Mouse (Mus musculus) kidney, postnatal 0 days (tissue): Measurements from ENCODE around the gene ccdc198. TPM values are rescaled to one million over a fixed set of nuclear protein-coding genes. Genes with fewer than 3 reads are reported as not detected.
"Not testable (repeated sequence)": the region's sequence is repeated elsewhere in the genome, so short reads cannot be mapped to it uniquely, and the experiment has no call there.

Experiments
- ATAC-seq: fragments of 200-750 bp; cut with Nextera tagmentation; replicated peaks from 2 replicates; pipeline ENCODE4 v1.8.0; 2017; ENCODE audit warnings: low read depth, moderate number of reproducible peaks, moderate TSS enrichment, moderate library complexity; ENCODE audit not compliant: low FRiP score
- DNase-seq: peaks from one replicate; pipeline ENCODE4 v3.0.0-alpha.2; 2016; ENCODE audit warnings: low spot score
- H3K27ac ChIP-seq: fragments of 300-500 bp; sonication (generic); 2 replicates; pipeline ENCODE4 v1.5.1; 2014; ENCODE audit warnings: mild to moderate bottlenecking
- H3K27me3 ChIP-seq: fragments of 300-500 bp; sonication (generic); 2 replicates; pipeline ENCODE4 v1.6.1; 2014; ENCODE audit warnings: low read length, mixed read lengths; ENCODE audit not compliant: insufficient read depth
- H3K36me3 ChIP-seq: fragments of 300-500 bp; sonication (generic); 2 replicates; pipeline ENCODE4 v1.6.1; 2014; ENCODE audit warnings: low read length, mixed read lengths; ENCODE audit not compliant: insufficient read depth
- H3K4me1 ChIP-seq: fragments of 300-500 bp; sonication (generic); replicated peaks from 2 replicates; pipeline ENCODE4 v1.6.1; 2014; ENCODE audit warnings: antibody characterized with exemption, low read length, mixed read lengths; ENCODE audit not compliant: insufficient read depth
- H3K4me2 ChIP-seq: fragments of 300-500 bp; sonication (generic); 2 replicates; pipeline ENCODE4 v1.6.1; 2014; ENCODE audit warnings: mild to moderate bottlenecking, low read length, moderate library complexity, mixed read lengths
- H3K4me3 ChIP-seq: fragments of 300-500 bp; sonication (generic); replicated peaks from 2 replicates; pipeline ENCODE4 v1.5.1; 2014; ENCODE audit warnings: low read depth, low read length
- H3K9ac ChIP-seq: fragments of 300-500 bp; sonication (generic); 2 replicates; pipeline ENCODE4 v1.6.1; 2014; ENCODE audit warnings: low read depth, low read length
- H3K9me3 ChIP-seq: fragments of 300-500 bp; sonication (generic); replicated peaks from 2 replicates; pipeline ENCODE4 v1.6.1; 2016; ENCODE audit warnings: low read length, inconsistent platforms, mixed read lengths
- CTCF ChIP-seq: IDR thresholded peaks from 2 replicates; pipeline ENCODE4 v1.5.1; 2016; ENCODE audit warnings: antibody characterized with exemption, low read depth, mild to moderate bottlenecking, moderate library complexity
- WGBS: fragments of 180-500 bp; shearing (Covaris S2); extraction: QIAGEN DNeasy Blood & Tissue Kit; methylation state at CpG from one replicate; pipeline ENCODE4 v1.1.7; 2014; 5-methylcytosine and 5-hydroxymethylcytosine counted together
- polyA plus RNA-seq: library from polyadenylated mRNA; unstranded; fragments of >200 nt; fragmentation: Nextera tagmentation; extraction: Ambion mirVana; gene quantifications from 2 replicates; pipeline ENCODE4 v1.2.1, GENCODE M21; 2015

ccdc198 gene
- polyA plus RNA-seq = 235 and 239 TPM in 2 replicates

DNA sequence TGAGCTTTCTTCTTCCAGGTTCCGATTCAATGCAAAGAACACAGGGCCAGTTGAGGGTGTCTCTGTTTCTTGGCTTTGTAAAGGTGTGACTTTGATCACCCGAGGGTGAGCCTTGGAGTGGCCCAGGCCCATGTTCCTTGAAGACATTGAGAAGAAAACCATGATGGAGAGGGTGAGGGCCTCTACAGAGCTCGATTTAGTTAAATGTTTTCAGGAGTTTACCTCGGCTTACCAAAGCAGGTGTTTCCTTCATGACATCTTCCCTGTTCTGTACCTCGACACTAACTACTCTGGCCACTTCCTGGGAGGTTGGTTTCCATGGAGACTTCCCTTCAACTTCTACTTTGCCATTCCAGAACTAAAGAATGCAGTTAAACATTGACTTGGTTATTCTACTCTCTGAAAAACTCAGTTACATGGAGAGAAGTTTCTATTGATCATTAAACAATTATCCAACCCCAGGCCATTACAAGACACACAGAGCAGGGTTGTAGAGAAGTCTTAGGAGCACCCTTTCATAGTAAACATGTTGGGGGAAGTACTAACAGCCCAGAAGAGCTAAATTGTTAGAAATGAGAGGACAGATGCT is at the start of gene ccdc198:
TSS of gene ccdc198 (minus strand) at position 349 of the 589 bp plus-strand sequence.
- no peaks in the 10 kb centered on the region for H3K27me3 ChIP-seq
- no peaks in the 10 kb centered on the region for H3K36me3 ChIP-seq
- no peaks in the 10 kb centered on the region for H3K4me1 ChIP-seq
- no peak within 1 kb of the TSS for H3K9ac ChIP-seq
- H3K4me2 ChIP-seq = peak within 1 kb of the TSS; percentile 50
- ATAC-seq = peak; percentile 96
- peak; percentile 70 for DNase-seq
- no peak for TF ChIP-seq CTCF
- peak within 1 kb of the TSS; percentile 65 for H3K27ac ChIP-seq
- peak within 1 kb of the TSS; percentile 33 for H3K4me3 ChIP-seq
- no peaks in the 10 kb centered on the region for H3K9me3 ChIP-seq
- 45% methylated on average over 5 of the region's 5 CpGs for WGBS

DNA sequence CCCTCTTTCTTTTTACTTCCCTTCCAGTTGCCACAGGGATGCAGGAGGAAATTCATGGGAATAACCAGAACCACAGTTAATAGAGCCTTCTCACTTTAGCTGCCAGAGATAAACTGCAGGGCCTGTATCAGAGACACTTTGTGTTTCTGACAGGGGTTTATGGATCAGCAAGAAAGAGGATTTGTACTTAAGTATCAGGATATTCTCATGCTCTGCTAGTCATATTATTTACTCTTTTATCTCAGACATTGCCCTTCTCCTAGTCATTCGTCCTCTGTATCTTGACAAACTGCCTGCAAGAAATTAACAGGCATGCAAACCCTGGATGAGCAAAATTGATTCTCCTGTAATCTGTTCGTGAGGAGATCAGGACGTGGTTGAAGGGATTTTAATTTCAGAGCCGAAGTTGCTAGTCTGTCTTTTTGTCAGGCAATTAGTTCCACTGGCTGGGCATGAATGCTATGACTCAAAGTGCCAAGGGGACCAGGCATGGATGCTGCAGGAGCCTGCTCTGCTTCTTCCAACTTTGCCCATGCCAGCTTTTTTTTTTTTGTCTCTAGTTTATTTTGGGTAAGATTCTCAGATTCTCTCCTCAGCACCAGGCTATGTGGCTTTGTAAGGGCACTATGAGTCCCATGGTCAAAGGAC is 48.7 kb upstream of the ccdc198 start:
- Histone ChIP-seq H3K4me1 (no peaks in the 10 kb centered on the region), H3K27me3 (no peaks in the 10 kb centered on the region), H3K9me3 (no peaks in the 10 kb centered on the region), H3K9ac (no peak overlapping the region), H3K36me3 (no peaks in the 10 kb centered on the region), H3K4me3 (no peak overlapping the region), H3K27ac (no peak overlapping the region), H3K4me2 (no peak overlapping the region)
- DNase-seq (no peak), ATAC-seq (no peak)
- WGBS = 38% methylated on average over 4 of the region's 4 CpGs
- TF ChIP-seq CTCF = no peak

DNA sequence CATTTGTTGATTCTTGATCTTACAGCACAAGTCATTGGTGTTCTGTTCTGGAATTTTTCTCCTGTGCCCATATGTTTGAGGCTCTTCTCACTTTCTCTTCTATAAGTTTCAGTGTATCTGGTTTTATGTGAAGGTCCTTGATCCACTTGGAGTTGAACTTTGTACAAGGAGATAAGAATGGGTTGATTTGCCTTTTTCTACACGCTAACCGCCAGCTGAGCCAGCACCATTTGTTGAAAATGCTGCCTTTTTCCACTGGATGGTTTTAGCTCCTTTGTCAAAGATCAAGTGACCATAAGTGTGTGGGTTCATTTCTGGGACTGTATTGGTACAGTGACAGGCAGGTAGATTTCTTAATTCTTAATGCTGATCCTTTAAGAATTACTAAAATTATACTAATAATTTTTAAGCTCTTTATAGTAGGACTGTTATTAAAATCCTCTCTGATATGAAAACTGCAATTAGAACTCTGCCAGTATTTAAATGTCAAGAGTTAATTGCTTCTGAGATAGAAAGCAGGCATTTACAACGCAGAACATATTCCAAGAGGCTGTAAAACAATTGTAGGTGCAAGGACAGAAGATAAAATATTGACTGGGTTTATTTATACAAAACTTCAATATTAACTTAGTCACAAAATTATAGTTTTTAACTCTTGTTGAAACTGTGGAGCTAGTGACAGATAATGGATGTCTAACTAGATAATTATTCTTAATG is 44.9 kb upstream of the ccdc198 start:
- no peak for DNase-seq
- WGBS = 75% methylated on average over 3 of the region's 3 CpGs
- Histone ChIP-seq H3K27me3 (no peaks in the 10 kb centered on the region), H3K36me3 (no peaks in the 10 kb centered on the region), H3K4me1 (no peaks in the 10 kb centered on the region), H3K27ac (no peak overlapping the region), H3K4me2 (no peak overlapping the region), H3K4me3 (no peak overlapping the region), H3K9me3 (no peaks in the 10 kb centered on the region), H3K9ac (no peak overlapping the region)
- no peak for TF ChIP-seq CTCF
- ATAC-seq = no peak

DNA sequence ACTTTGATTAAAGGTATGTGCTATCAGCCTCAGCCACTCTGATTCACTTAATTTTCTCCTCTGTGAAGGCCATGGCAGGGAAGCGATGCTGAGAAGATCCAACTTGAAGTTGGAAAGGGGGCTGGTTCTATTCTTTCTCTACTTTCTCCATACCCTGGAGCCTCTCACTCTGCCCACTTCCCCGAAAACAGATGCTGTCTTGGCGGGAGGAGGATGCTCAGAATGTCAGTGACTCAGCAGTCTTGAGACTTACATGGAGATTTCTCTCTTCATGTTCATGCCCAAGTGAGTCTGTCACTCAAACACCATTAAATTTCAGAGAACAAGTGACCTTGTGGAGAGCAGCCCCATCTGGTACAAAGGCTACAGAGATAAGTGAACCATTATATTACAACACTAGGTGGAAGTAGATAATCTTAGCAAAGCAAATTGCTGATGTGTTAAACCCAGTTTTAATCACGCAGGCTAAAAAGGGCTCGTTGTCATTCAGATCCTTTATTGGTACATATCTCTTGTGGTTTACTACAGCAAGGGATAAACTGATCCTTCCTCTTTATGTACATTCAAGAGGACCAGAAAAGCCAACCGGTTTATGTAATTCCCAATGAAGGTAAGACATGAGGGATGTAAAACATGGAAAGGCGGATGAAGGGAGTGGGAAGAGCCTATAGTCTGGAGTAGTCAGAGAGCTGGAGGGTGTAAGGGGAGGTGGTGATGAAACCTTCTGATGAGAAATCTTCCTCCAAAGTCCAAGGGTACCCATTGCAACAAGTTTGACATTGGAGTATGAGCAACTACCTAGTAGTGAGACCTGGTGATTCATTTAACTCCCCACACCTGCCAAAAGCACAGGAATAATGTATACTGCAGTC is 38.7 kb upstream of the ccdc198 start:
- Histone ChIP-seq H3K4me2 (no peak overlapping the region), H3K27me3 (no peaks in the 10 kb centered on the region), H3K9me3 (no peaks in the 10 kb centered on the region), H3K36me3 (no peaks in the 10 kb centered on the region), H3K9ac (no peak overlapping the region), H3K4me3 (no peak overlapping the region), H3K27ac (no peak overlapping the region), H3K4me1 (no peaks in the 10 kb centered on the region)
- TF ChIP-seq CTCF = no peak
- ATAC-seq = 0 out of 2 replicates have a peak, but pooled peaks have one; percentile 52
- 83% methylated on average over 7 of the region's 7 CpGs for WGBS
- no peak for DNase-seq

DNA sequence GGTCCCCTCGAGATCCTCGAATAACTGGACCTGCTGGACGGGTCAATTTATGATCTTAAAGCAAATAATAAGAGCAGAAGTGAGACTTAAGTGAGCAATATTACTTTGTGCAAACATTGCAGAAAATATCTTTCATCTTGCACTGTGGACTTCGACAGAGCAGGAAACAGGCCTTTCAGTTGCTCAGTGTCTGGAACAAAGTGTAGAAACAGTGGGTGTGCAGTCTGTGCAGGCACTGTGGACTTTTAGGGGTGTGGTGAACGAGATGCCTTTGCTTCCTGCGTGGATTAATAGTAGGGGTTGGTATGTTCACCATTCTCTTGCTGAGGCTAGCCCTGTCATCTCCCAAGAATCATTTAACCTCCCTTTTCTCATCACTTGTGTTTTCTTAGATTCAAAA is 33.6 kb upstream of the ccdc198 start:
- TF ChIP-seq CTCF = no peak
- H3K4me2 ChIP-seq = no peak overlapping the region
- H3K4me3 ChIP-seq = no peak overlapping the region
- peaks cover 3% of the 10 kb centered on the region; the same call in 1 of the 2 replicates for H3K4me1 ChIP-seq
- H3K9ac ChIP-seq = no peak overlapping the region
- H3K27me3 ChIP-seq = no peaks in the 10 kb centered on the region
- H3K9me3 ChIP-seq = no peaks in the 10 kb centered on the region
- DNase-seq (no peak), ATAC-seq (no peak)
- 75% methylated on average over 6 of the region's 6 CpGs for WGBS
- H3K27ac ChIP-seq = no peak overlapping the region
- H3K36me3 ChIP-seq = no peaks in the 10 kb centered on the region

DNA sequence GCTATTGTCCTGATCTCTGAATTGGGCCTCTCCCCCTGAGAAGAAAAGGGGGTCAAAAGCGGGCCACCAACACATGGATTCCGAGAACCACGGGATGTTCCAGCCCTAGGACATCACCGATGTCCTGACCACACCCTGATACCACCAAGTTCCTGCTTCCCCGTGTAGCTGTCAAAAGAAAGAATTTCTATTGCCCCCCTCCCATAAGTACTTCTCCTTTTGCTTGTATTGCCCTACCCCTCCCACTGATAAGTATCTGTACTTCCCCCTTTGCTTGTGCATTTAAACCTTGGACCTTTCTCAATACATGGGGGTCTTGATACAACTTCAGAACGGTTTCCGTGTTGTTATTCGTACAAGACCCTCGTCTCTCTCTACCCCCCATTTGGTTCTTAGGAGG is 33.2 kb upstream of the ccdc198 start:
- H3K27ac ChIP-seq, DNase-seq, H3K27me3 ChIP-seq, H3K9me3 ChIP-seq, H3K4me1 ChIP-seq, ATAC-seq, H3K4me3 ChIP-seq, H3K9ac ChIP-seq, H3K36me3 ChIP-seq, H3K4me2 ChIP-seq: not testable (repeated sequence)
- WGBS = 81% methylated on average over 9 of the region's 9 CpGs
